Mouse (Mus musculus) heart, adult 18-20 months (tissue): ENCODE data around the gene Olfr462. TPM values are rescaled to one million over a fixed set of nuclear protein-coding genes. Genes with fewer than 3 reads are reported as not detected.

Source experiments
- DNase-seq, 2 experiments: peaks; one replicate each; pipeline ENCODE4 v3.0.0; 2021 to 2022; ENCODE audit warnings: mixed read lengths in 1 of 2
- total RNA-seq, 2 experiments: library from RNA; stranded (reverse); gene quantifications; 2 replicates each; pipeline ENCODE4 v1.2.3; 2021

Gene Olfr462
- total RNA-seq, 2 experiments from 2014 or later, result not detected

DNA sequence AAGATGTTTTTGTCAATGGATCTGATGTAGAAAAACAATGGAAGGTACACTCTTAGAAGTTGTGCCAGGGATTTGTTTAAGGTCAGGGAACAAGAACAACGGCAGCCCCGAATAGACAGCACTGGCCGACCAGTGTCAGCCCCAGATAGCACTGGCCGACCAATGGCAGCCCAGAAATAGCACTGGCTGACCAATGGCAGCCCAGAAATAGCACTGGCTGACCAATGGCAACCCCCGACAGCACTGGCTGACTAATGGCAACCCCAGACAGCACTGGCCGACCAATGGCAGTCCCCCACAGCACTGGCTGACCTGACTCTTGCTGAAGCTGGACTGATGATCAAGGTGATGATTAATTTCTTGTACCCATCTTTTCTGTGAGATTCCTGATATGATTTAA, 44.2 kb downstream of the Olfr462 start:
- DNase-seq, result no peak

DNA sequence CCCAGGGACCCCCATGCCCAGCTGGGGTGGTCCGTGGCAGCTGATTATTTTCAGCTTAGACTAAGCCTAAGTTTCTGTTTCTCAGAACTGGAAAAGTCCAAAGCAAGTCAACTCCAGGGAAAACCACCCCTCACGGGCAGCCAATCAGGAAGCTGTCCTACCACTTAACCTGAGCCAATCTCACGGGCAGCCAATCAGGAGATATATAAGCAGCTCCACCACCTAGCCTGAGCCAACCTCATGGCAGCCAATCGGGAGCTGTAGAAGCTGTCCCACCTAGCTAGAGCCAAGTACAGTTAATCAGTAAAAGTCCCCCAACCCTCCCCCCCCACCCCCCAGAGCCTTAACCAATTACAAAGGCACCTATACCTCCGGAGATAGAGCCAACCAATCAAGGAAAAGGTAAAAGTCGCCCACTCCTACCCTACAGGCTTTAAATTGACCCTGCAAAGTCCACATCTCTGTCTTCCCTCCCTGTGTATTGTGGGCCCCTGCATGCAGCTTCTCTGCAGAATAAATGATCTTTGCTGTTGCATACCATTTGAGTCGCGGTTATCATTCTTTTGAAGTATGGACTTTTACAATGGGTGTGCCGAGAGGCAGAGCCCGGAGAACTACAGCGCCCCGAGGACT, 45.0 kb downstream of the Olfr462 start:
- no peak for DNase-seq

DNA sequence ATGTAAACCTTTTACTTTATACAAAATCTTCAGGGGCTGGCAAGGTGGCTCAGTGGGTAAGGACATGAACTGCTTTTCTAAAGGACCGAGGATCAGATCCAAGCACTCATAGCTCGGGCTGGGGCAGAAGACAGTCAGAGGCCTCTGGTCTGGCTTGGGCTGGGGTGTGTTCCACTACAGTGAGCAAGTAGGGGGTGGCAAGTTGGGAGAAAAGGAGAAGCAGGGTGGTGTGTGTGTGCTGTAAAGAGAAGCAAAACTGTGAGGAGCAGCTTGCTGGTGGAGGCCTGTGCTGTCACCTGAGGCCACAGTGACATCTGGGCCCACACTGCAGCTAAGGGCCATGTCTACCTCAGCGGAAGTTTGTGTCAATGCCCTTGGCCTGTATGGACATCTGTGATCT, 50.6 kb downstream of the Olfr462 start:
- DNase-seq, result no peak

DNA sequence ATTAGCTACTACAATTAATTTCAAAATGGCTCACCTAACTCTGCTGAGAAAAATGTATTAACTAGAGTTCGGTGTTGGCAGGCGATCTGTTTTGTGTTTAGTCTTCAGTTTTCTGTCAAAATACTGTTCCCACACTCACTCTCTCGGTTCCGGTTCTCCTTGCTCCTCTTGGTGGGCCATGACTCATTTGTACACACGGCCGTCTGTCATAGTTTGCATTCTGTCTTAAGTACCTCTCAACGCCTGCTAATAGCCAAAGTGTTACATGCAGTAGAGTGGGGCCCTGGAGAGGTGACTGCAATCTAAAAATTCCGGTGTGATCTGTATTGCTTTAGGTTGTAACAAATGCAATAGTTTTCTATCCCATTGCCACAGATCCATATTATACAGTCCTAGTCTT, 51.4 kb downstream of the Olfr462 start:
- DNase-seq, result no peak

Other genes with a start within 250 kb of the Olfr462 start
- under 1 TPM; 0.10 to 0.67 TPM for gene Rnf43, start 229.5 kb downstream of the Olfr462 start, total RNA-seq
- gene Supt4a, start 154.7 kb downstream of the Olfr462 start, total RNA-seq, result 10 to 100 TPM; 42.8 to 46.1 TPM
- under 1 TPM in 1 of 2 experiments, not detected in 1; 0.15 TPM for gene Tspoap1, start 131.7 kb downstream of the Olfr462 start, total RNA-seq
- gene Mpo, start 98.7 kb downstream of the Olfr462 start, total RNA-seq, result not detected
- gene Lpo, start 64.0 kb downstream of the Olfr462 start, total RNA-seq, result not detected
- 1 to 10 TPM; 2.2 to 3.8 TPM for gene Mks1, start 39.1 kb downstream of the Olfr462 start, total RNA-seq
- gene Epx, start 16.7 kb downstream of the Olfr462 start, total RNA-seq, result not detected
- gene Olfr463, start 5.1 kb upstream of the Olfr462 start, total RNA-seq, result not detected
- not detected for gene Olfr464, start 28.7 kb upstream of the Olfr462 start, total RNA-seq
- gene Dynll2, start 95.3 kb upstream of the Olfr462 start, total RNA-seq, result 100 to 1,000 TPM; 410 to 444 TPM
- gene Srsf1, start 155.1 kb upstream of the Olfr462 start, total RNA-seq, result 100 to 1,000 TPM in 1 of 2 experiments, 10 to 100 TPM in 1; 88.5 to 102 TPM
- gene Vezf1, start 176.0 kb upstream of the Olfr462 start, total RNA-seq, result 10 to 100 TPM; 35.0 to 38.4 TPM
- 10 to 100 TPM; 40.0 to 43.8 TPM for gene Cuedc1, start 205.8 kb upstream of the Olfr462 start, total RNA-seq